Mouse (Mus musculus) embryonic fibroblast, embryonic 13.5 days (primary cell): ENCODE measurements around the gene H2al1h.
"Not testable (repeated sequence)": the region's sequence is repeated elsewhere in the genome, so short reads cannot be mapped to it uniquely, and the experiment has no call there.

Experiments
- CTCF ChIP-seq: IDR thresholded peaks from 2 replicates; pipeline ENCODE4 v1.5.1; 2011; ENCODE audit warnings: mild to moderate bottlenecking, control low read depth, low read length, moderate library complexity, borderline replicate concordance; ENCODE audit not compliant: insufficient read depth
- POLR2A ChIP-seq: IDR thresholded peaks from 2 replicates; pipeline ENCODE4 v1.6.1; 2011; ENCODE audit warnings: low read depth, mild to moderate bottlenecking, control low read depth, low read length, moderate library complexity

DNA sequence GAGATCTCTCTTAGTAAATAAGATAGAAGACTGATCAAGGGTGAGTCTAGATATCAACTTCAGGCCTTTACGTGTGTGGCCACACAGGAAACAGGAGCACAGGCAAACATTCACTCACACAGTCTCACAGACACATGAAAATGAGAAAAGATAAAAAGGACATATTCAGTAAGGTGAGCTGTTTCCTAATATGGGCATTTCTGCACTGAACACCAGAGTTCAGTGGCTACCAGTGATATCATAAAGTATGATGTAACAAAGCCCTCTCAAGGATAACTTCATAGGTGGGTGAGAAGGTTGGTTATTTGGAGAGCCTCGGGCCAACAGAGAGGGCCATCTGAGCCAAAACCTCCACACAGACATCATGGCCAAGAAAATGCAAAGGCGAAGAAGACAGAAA lies 22.3 kb upstream of the H2al1h start, which contains the start of gene H2al1a:
- not testable (repeated sequence) for TF ChIP-seq CTCF, POLR2A
